Comparison of ENCODE assay signal across 8 mouse cellular contexts in genomic region chr1:157079384-157080025, GRCm38 (mm10). TPM values are rescaled to one million over a fixed set of nuclear protein-coding genes. Genes with fewer than 3 reads are reported as not detected.
DNase-seq lines count a peak whose midpoint lies in the region; ATAC-seq and TF ChIP-seq lines count a peak whose summit lies in the region.
"Had no signal": no experiment of that assay in that cellular context is flagged by ENCODE, and none has a peak within 500 bp of the region (broad histone marks: within the 10 kb centered on the region; RNA-seq: fewer than 3 reads in every experiment).

No protein-coding gene starts in this region.

- H3K27me3 ChIP-seq in MEL (ENCODE audit: control insufficient read depth in 1 of 2, insufficient read depth in 2 of 2, low read length in 2 of 2), result no peaks in the 10 kb centered on the region
- H3K27me3 ChIP-seq in hindbrain, embryonic 13.5 days, result peaks cover 3% of the 10 kb centered on the region; the same call in 1 of the 2 replicates
- no peaks in the 10 kb centered on the region for H3K27me3 ChIP-seq in stomach, postnatal 0 days (ENCODE audit: control insufficient read depth, insufficient read depth, low read length)

- H3K9ac ChIP-seq in MEL (ENCODE audit: control insufficient read depth, low read depth, low read length, poor library complexity, severe bottlenecking), result no peak overlapping the region
- no peak overlapping the region for H3K9ac ChIP-seq in hindbrain, embryonic 13.5 days
- no peak overlapping the region for H3K9ac ChIP-seq in stomach, postnatal 0 days (ENCODE audit: low read length)

- H3K79me2 ChIP-seq in MEL (ENCODE audit: control insufficient read depth, insufficient read depth, low read length, poor library complexity), result no peaks in the 10 kb centered on the region

- WGBS in hindbrain, embryonic 13.5 days, result 29% methylated on average over 11 of the region's 11 CpGs
- WGBS in stomach, postnatal 0 days, result 40% methylated on average over 11 of the region's 11 CpGs

- 0 out of 4 replicates have a peak, but pooled peaks cover 0 to 3% of the 10 kb centered on the region in 2 experiments for H3K4me1 ChIP-seq in MEL (ENCODE audit: control insufficient read depth in 1 of 2, insufficient read depth in 2 of 2, low read length in 2 of 2)
- peaks cover 30% of the 10 kb centered on the region for H3K4me1 ChIP-seq in hindbrain, embryonic 13.5 days (replicated peaks)
- no peaks in the 10 kb centered on the region for H3K4me1 ChIP-seq in stomach, postnatal 0 days (replicated peaks; ENCODE audit: control insufficient read depth, insufficient read depth)

- H3K9me3 ChIP-seq in MEL (replicated peaks; ENCODE audit: insufficient read depth, low read length), result no peaks in the 10 kb centered on the region
- H3K9me3 ChIP-seq in hindbrain, embryonic 13.5 days, result no peaks in the 10 kb centered on the region
- no peaks in the 10 kb centered on the region for H3K9me3 ChIP-seq in stomach, postnatal 0 days (ENCODE audit: control insufficient read depth, low read length)

- no peak overlapping the region for H3K4me2 ChIP-seq in hindbrain, embryonic 13.5 days
- H3K4me2 ChIP-seq in stomach, postnatal 0 days (replicated peaks; ENCODE audit: low read depth), result no peak overlapping the region

- TF ChIP-seq POLR2A in MEL (IDR thresholded peaks at IDR 0.05; ENCODE audit: control insufficient read depth in 1 of 2, insufficient read depth in 1 of 2, low read depth in 1 of 2, low read length in 2 of 2, poor library complexity in 1 of 2), result no peak

- H3K27ac ChIP-seq in MEL (ENCODE audit: control insufficient read depth, low read depth, low read length), result no peak overlapping the region
- H3K27ac ChIP-seq in hindbrain, embryonic 13.5 days, result 0 out of 2 replicates have a peak overlapping the region, but pooled peaks have one; percentile 0
- H3K27ac ChIP-seq in stomach, postnatal 0 days (replicated peaks), result no peak overlapping the region

- no peak overlapping the region for H3K4me3 ChIP-seq in MEL (ENCODE audit: control insufficient read depth in 1 of 2, insufficient read depth in 1 of 2, low read depth in 2 of 2, low read length in 2 of 2)
- no peak overlapping the region for H3K4me3 ChIP-seq in hindbrain, embryonic 13.5 days
- no peak overlapping the region for H3K4me3 ChIP-seq in stomach, postnatal 0 days (ENCODE audit: low read depth, low read length)

- peak; percentile 56 for TF ChIP-seq RAD21 in MEL (IDR thresholded peaks at IDR 0.05; ENCODE audit: low read depth, low read length)

- no peak for TF ChIP-seq EP300 in MEL (IDR thresholded peaks at IDR 0.05; ENCODE audit: low read depth in 1 of 2, low read length in 2 of 2)
- no peak for TF ChIP-seq EP300 in stomach, postnatal 0 days (optimal IDR thresholded peaks at IDR 0.05)

- TF ChIP-seq CTCF in MEL (IDR thresholded peaks at IDR 0.05 in 2 of 3, conservative IDR thresholded peaks at IDR 0.05 in 1 of 3; ENCODE audit: control insufficient read depth in 1 of 3, insufficient read depth in 1 of 3, low read depth in 2 of 3, low read length in 3 of 3, poor library complexity in 1 of 3, severe bottlenecking in 1 of 3), result peak; percentile 72 to 88 (median 82)
- peak; percentile 92 for TF ChIP-seq CTCF in stomach, postnatal 0 days (IDR thresholded peaks at IDR 0.05; ENCODE audit: low read depth)

- peak; percentile 32 to 38 for DNase-seq in left cerebral cortex, adult 18-20 months (ENCODE audit: low spot score in 2 of 2)
- DNase-seq in left cerebral cortex, adult 8-10 months (ENCODE audit: low spot score in 2 of 2), result no peak
- DNase-seq in MEL (ENCODE audit: low read depth, low spot score), result peak; percentile 70
- DNase-seq in c-Kit-positive CD71-positive TER-119-negative erythroid progenitor cells, embryonic 14.5 days (ENCODE audit: low read depth), result peak; percentile 34
- DNase-seq in lung, postnatal 14 days, result peak; percentile 57
- DNase-seq in stomach, postnatal 0 days (ENCODE audit: low spot score), result peak; percentile 79

- no peaks in the 10 kb centered on the region for H3K36me3 ChIP-seq in MEL (ENCODE audit: control insufficient read depth in 1 of 2, insufficient read depth in 2 of 2, low read length in 2 of 2)
- no peaks in the 10 kb centered on the region for H3K36me3 ChIP-seq in hindbrain, embryonic 13.5 days
- H3K36me3 ChIP-seq in stomach, postnatal 0 days (ENCODE audit: control insufficient read depth, insufficient read depth, low read length), result no peaks in the 10 kb centered on the region

- ATAC-seq in hindbrain, embryonic 13.5 days (ENCODE audit: low FRiP score), result no peak
- ATAC-seq in stomach, postnatal 0 days (ENCODE audit: low FRiP score, low TSS enrichment), result peak; percentile 41; the same call in 1 of the 2 replicates

TF ChIP-seq in MEL, 35 proteins besides CTCF, POLR2A, EP300 and RAD21:
- TF ChIP-seq MEF2A (IDR thresholded peaks at IDR 0.05; ENCODE audit: extremely low read depth, insufficient replicate concordance, low read depth, low read length, poor library complexity, severe bottlenecking) (no peak), ZMIZ1 (IDR thresholded peaks at IDR 0.05; ENCODE audit: low read depth, low read length) (no peak), SMC3 (IDR thresholded peaks at IDR 0.05; ENCODE audit: low read depth, low read length) (peak; percentile 81), CHD2 (IDR thresholded peaks at IDR 0.05; ENCODE audit: low read length) (no peak), USF2 (IDR thresholded peaks at IDR 0.05; ENCODE audit: borderline replicate concordance in 1 of 2, insufficient read depth in 1 of 2, low read depth in 1 of 2, low read length in 2 of 2) (no peak), ZC3H11A (IDR thresholded peaks at IDR 0.05; ENCODE audit: low read depth, low read length) (peak; percentile 58; the same call in 1 of the 2 replicates), MAFK (IDR thresholded peaks at IDR 0.05; ENCODE audit: borderline replicate concordance, low read depth, low read length) (no peak), USF1 (IDR thresholded peaks at IDR 0.05; ENCODE audit: low read depth, low read length) (no peak), JUND (IDR thresholded peaks at IDR 0.05; ENCODE audit: low read depth, low read length) (no peak), KAT2A (conservative IDR thresholded peaks at IDR 0.05; ENCODE audit: low read depth, low read length) (no peak), MAX (IDR thresholded peaks at IDR 0.05; ENCODE audit: low read length) (no peak), ETS1 (IDR thresholded peaks at IDR 0.05; ENCODE audit: low read depth, low read length) (no peak), CHD1 (IDR thresholded peaks at IDR 0.05; ENCODE audit: low read depth, low read length) (no peak), SIN3A (IDR thresholded peaks at IDR 0.05; ENCODE audit: low read length) (no peak), RCOR1 (IDR thresholded peaks at IDR 0.05; ENCODE audit: low read depth, low read length) (0 out of 2 replicates have a peak, but pooled peaks have one; percentile 23), BHLHE40 (IDR thresholded peaks at IDR 0.05; ENCODE audit: borderline replicate concordance, low read depth, low read length) (0 out of 2 replicates have a peak, but pooled peaks have one; percentile 19), UBTF (IDR thresholded peaks at IDR 0.05; ENCODE audit: borderline replicate concordance, insufficient read depth, low read depth, low read length) (no peak), GABPA (IDR thresholded peaks at IDR 0.05; ENCODE audit: low read depth, low read length) (no peak), ZNF384 (IDR thresholded peaks at IDR 0.05; ENCODE audit: low read depth, low read length) (no peak)

RNA-seq across cellular contexts. Expression of gene Tex35, which starts 29.0 kb away (rescaled TPM):
- total RNA-seq in left cerebral cortex, adult 18-20 months (2021), result not detected
- not detected for total RNA-seq in left cerebral cortex, adult 8-10 months (2022)
- not detected in 2 replicates for total RNA-seq in MEL (2012; rRNA removed)
- polyA plus RNA-seq in MEL (2012; ENCODE audit: insufficient read depth in 1 of 2, insufficient read length in 2 of 2, low read depth in 1 of 2, low replicate concordance in 2 of 2, missing spikeins in 1 of 2), result not detected
- not detected in 2 replicates for polyA plus RNA-seq in hindbrain, embryonic 13.5 days (2015; fragmentation: Nextera tagmentation; extraction: Ambion mirVana)
- not detected in 2 replicates for polyA plus RNA-seq in stomach, postnatal 0 days (2015; fragmentation: Nextera tagmentation; extraction: Ambion mirVana)
- polyA plus RNA-seq: heart, embryonic 14.5 days had no signal

Comparison
In these comparisons a context has a peak if more than half of its experiments do, and no peak if none do; other contexts are left out.
1. DNase-seq: peak in left cerebral cortex, adult 18-20 months (2 of 2), MEL (single experiment), c-Kit-positive CD71-positive TER-119-negative erythroid progenitor cells, embryonic 14.5 days (single experiment), lung, postnatal 14 days (single experiment) and stomach, postnatal 0 days (single experiment); none in left cerebral cortex, adult 8-10 months (0 of 2).